Mouse (Mus musculus) intestine, embryonic 16.5 days (tissue): Measurements from ENCODE around the gene Pbld2. TPM values are rescaled to one million over a fixed set of nuclear protein-coding genes. Genes with fewer than 3 reads are reported as not detected.

Experiments
- ATAC-seq: fragments of 200-750 bp; cut with Nextera tagmentation; 2 replicates; pipeline ENCODE4 v1.8.0; 2017; ENCODE audit warnings: moderate TSS enrichment, moderate library complexity
- H3K27ac ChIP-seq: fragments of 300-500 bp; sonication (generic); 2 replicates; pipeline ENCODE4 v1.5.1; 2014; ENCODE audit warnings: mild to moderate bottlenecking, low read length
- H3K27me3 ChIP-seq: fragments of 300-500 bp; sonication (generic); replicated peaks from 2 replicates; pipeline ENCODE4 v1.6.1; 2014; ENCODE audit warnings: low read length, control low read depth, mixed read lengths; ENCODE audit not compliant: control insufficient read depth, insufficient read depth
- H3K36me3 ChIP-seq: fragments of 300-500 bp; sonication (generic); 2 replicates; pipeline ENCODE4 v1.6.1; 2014; ENCODE audit warnings: low read length, control low read depth; ENCODE audit not compliant: control insufficient read depth, insufficient read depth
- H3K4me1 ChIP-seq: fragments of 300-500 bp; sonication (generic); 2 replicates; pipeline ENCODE4 v1.6.1; 2014; ENCODE audit warnings: low read length, control low read depth, mixed read lengths; ENCODE audit not compliant: control insufficient read depth, insufficient read depth
- H3K4me2 ChIP-seq: fragments of 300-500 bp; sonication (generic); 2 replicates; pipeline ENCODE4 v1.6.1; 2014; ENCODE audit warnings: low read depth, low read length, control low read depth
- H3K4me3 ChIP-seq: fragments of 300-500 bp; sonication (generic); 2 replicates; pipeline ENCODE4 v1.5.1; 2014; ENCODE audit warnings: mild to moderate bottlenecking, low read length
- H3K9ac ChIP-seq: fragments of 300-500 bp; sonication (generic); 2 replicates; pipeline ENCODE4 v1.6.1; 2014; ENCODE audit warnings: low read depth, low read length
- H3K9me3 ChIP-seq: fragments of 300-500 bp; sonication (generic); 2 replicates; pipeline ENCODE4 v1.6.1; 2016; ENCODE audit warnings: low read length, control low read depth; ENCODE audit not compliant: control insufficient read depth
- WGBS: fragments of 180-500 bp; shearing (Covaris S2); extraction: QIAGEN DNeasy Blood & Tissue Kit; methylation state at CpG from one replicate; pipeline ENCODE4 v1.1.7; 2014; 5-methylcytosine and 5-hydroxymethylcytosine counted together
- polyA plus RNA-seq: library from polyadenylated mRNA; unstranded; fragments of >200 nt; fragmentation: Nextera tagmentation; extraction: Ambion mirVana; gene quantifications from 2 replicates; pipeline ENCODE4 v1.2.1, GENCODE M21; 2015

Pbld2 gene
- 10.6 and 12.5 TPM in 2 replicates for polyA plus RNA-seq

GRCm38 (mm10) chr10:63023749-63024579 is at the start of gene Pbld2, which contains the start of gene Hnrnph3:
Gene Pbld2 (plus strand): TSS chr10:63024315.
Gene Hnrnph3 (minus strand): TSS chr10:63024217.
- Histone ChIP-seq H3K27ac (peak within 1 kb of the TSS; percentile 100), H3K36me3 (no peaks in the 10 kb centered on the region), H3K4me3 (peak within 1 kb of the TSS; percentile 93), H3K4me2 (peak within 1 kb of the TSS; percentile 69), H3K9me3 (no peaks in the 10 kb centered on the region), H3K4me1 (peaks cover 15% of the 10 kb centered on the region), H3K27me3 (no peaks in the 10 kb centered on the region), H3K9ac (peak within 1 kb of the TSS; percentile 99)
- WGBS, result under 1% methylated on average over 63 of the region's 69 CpGs
- peak; percentile 95 for ATAC-seq

- ATAC-seq, result 0 out of 2 replicates have a peak, but pooled peaks have one; percentile 3
- Histone ChIP-seq H3K4me1 (peaks cover 4% of the 10 kb centered on the region; the same call in 1 of the 2 replicates), H3K4me3 (peak overlapping the region; percentile 96), H3K9ac (peak overlapping the region; percentile 91), H3K9me3 (no peaks in the 10 kb centered on the region), H3K36me3 (no peaks in the 10 kb centered on the region), H3K4me2 (peak overlapping the region; percentile 70), H3K27me3 (no peaks in the 10 kb centered on the region), H3K27ac (no peak overlapping the region)
- WGBS, result 12% methylated on average over 10 of the region's 10 CpGs
These were observed 44.5 kb upstream of the Pbld2 start for GRCm38 (mm10) chr10:62979667-62980038.

- Histone ChIP-seq H3K27ac (peak within 1 kb of the TSS; percentile 47; the same call in 1 of the 2 replicates), H3K4me2 (peak within 1 kb of the TSS; percentile 70), H3K9me3 (no peaks in the 10 kb centered on the region), H3K36me3 (no peaks in the 10 kb centered on the region), H3K27me3 (no peaks in the 10 kb centered on the region), H3K4me3 (peak within 1 kb of the TSS; percentile 96), H3K4me1 (peaks cover 4% of the 10 kb centered on the region; the same call in 1 of the 2 replicates), H3K9ac (peak within 1 kb of the TSS; percentile 91)
- peak; percentile 92 for ATAC-seq
- under 1% methylated on average over 71 of the region's 77 CpGs for WGBS
These were observed 43.8 kb upstream of the Pbld2 start, which contains the start of gene Rufy2 for GRCm38 (mm10) chr10:62980039-62980954. Gene Rufy2 (plus strand): TSS chr10:62980223.

- Histone ChIP-seq H3K9ac (no peak overlapping the region), H3K4me3 (no peak overlapping the region), H3K4me2 (no peak overlapping the region), H3K27me3 (no peaks in the 10 kb centered on the region), H3K36me3 (no peaks in the 10 kb centered on the region), H3K27ac (no peak overlapping the region), H3K4me1 (peaks cover 4% of the 10 kb centered on the region; the same call in 1 of the 2 replicates), H3K9me3 (no peaks in the 10 kb centered on the region)
- WGBS, result 90% methylated on average over 11 of the region's 11 CpGs
- no peak for ATAC-seq
These were observed 40.0 kb upstream of the Pbld2 start for GRCm38 (mm10) chr10:62984072-62984471.

GRCm38 (mm10) chr10:62984495-62984894 is 39.6 kb upstream of the Pbld2 start:
- Histone ChIP-seq H3K4me1 (peaks cover 4% of the 10 kb centered on the region; the same call in 1 of the 2 replicates), H3K27ac (no peak overlapping the region), H3K4me2 (no peak overlapping the region), H3K4me3 (no peak overlapping the region), H3K9ac (no peak overlapping the region), H3K36me3 (no peaks in the 10 kb centered on the region), H3K9me3 (no peaks in the 10 kb centered on the region), H3K27me3 (no peaks in the 10 kb centered on the region)
- ATAC-seq, result no peak
- WGBS, result 84% methylated on average over 6 of the region's 6 CpGs

- Histone ChIP-seq H3K9ac (no peak overlapping the region), H3K4me1 (no peaks in the 10 kb centered on the region), H3K9me3 (no peaks in the 10 kb centered on the region), H3K27me3 (no peaks in the 10 kb centered on the region), H3K4me2 (no peak overlapping the region), H3K4me3 (no peak overlapping the region), H3K36me3 (no peaks in the 10 kb centered on the region), H3K27ac (no peak overlapping the region)
- no peak for ATAC-seq
- WGBS, result 32% methylated on average over 3 of the region's 3 CpGs
These were observed 36.8 kb upstream of the Pbld2 start for GRCm38 (mm10) chr10:62987341-62987740.

- H3K36me3 ChIP-seq, result no peaks in the 10 kb centered on the region
- no peak overlapping the region for H3K4me3 ChIP-seq
- no peaks in the 10 kb centered on the region for H3K9me3 ChIP-seq
- no peaks in the 10 kb centered on the region for H3K4me1 ChIP-seq
- H3K27me3 ChIP-seq, result no peaks in the 10 kb centered on the region
- WGBS, result 94% methylated on average over 15 of the region's 15 CpGs
- ATAC-seq, result no peak
- no peak overlapping the region for H3K27ac ChIP-seq
- no peak overlapping the region for H3K4me2 ChIP-seq
- no peak overlapping the region for H3K9ac ChIP-seq
These were observed 33.5 kb upstream of the Pbld2 start for GRCm38 (mm10) chr10:62990636-62991035.

- Histone ChIP-seq H3K4me1 (no peaks in the 10 kb centered on the region), H3K27me3 (no peaks in the 10 kb centered on the region), H3K27ac (no peak overlapping the region), H3K4me3 (no peak overlapping the region), H3K4me2 (no peak overlapping the region), H3K36me3 (0 out of 2 replicates have a peak, but pooled peaks cover 12% of the 10 kb centered on the region), H3K9me3 (no peaks in the 10 kb centered on the region), H3K9ac (no peak overlapping the region)
- WGBS, result 70% methylated on average over 8 of the region's 9 CpGs
- no peak for ATAC-seq
These were observed 30.1 kb upstream of the Pbld2 start for GRCm38 (mm10) chr10:62993991-62994390.

GRCm38 (mm10) chr10:63000584-63000983 is 23.5 kb upstream of the Pbld2 start:
- Histone ChIP-seq H3K4me1 (no peaks in the 10 kb centered on the region), H3K27me3 (no peaks in the 10 kb centered on the region), H3K9ac (no peak overlapping the region), H3K4me2 (no peak overlapping the region), H3K4me3 (no peak overlapping the region), H3K27ac (no peak overlapping the region), H3K36me3 (peaks cover 16% of the 10 kb centered on the region; the same call in 1 of the 2 replicates), H3K9me3 (no peaks in the 10 kb centered on the region)
- 73% methylated on average over 9 of the region's 9 CpGs for WGBS
- ATAC-seq, result no peak
